Mouse (Mus musculus) lung, embryonic 14.5 days (tissue): ENCODE results near the gene Gm36176. TPM values are rescaled to one million over a fixed set of nuclear protein-coding genes. Genes with fewer than 3 reads are reported as not detected.

Source experiments
- ATAC-seq: fragments of 200-750 bp; cut with Nextera tagmentation; 2 replicates; pipeline ENCODE4 v1.8.0; 2017; ENCODE audit warnings: mild to moderate bottlenecking, moderate TSS enrichment, moderate library complexity; ENCODE audit not compliant: insufficient read depth
- DNase-seq: peaks from one replicate; pipeline ENCODE4 v3.0.0-alpha.2; 2015
- H3K27ac ChIP-seq: fragments of 300-500 bp; sonication (generic); 2 replicates; pipeline ENCODE4 v1.5.1; 2014; ENCODE audit warnings: low read depth, mild to moderate bottlenecking, moderate library complexity
- H3K27me3 ChIP-seq: fragments of 300-500 bp; sonication (generic); 2 replicates; pipeline ENCODE4 v1.6.1; 2014; ENCODE audit warnings: low read length, control low read depth; ENCODE audit not compliant: insufficient read depth
- H3K36me3 ChIP-seq: fragments of 300-500 bp; sonication (generic); 2 replicates; pipeline ENCODE4 v1.6.1; 2014; ENCODE audit warnings: control low read depth; ENCODE audit not compliant: insufficient read depth
- H3K4me1 ChIP-seq: fragments of 300-500 bp; sonication (generic); 2 replicates; pipeline ENCODE4 v1.6.1; 2014; ENCODE audit warnings: antibody characterized with exemption, control low read depth; ENCODE audit not compliant: insufficient read depth
- H3K4me2 ChIP-seq: fragments of 300-500 bp; sonication (generic); 2 replicates; pipeline ENCODE4 v1.6.1; 2014; ENCODE audit warnings: mild to moderate bottlenecking
- H3K4me3 ChIP-seq: fragments of 300-500 bp; sonication (generic); 2 replicates; pipeline ENCODE4 v1.5.1; 2014; ENCODE audit warnings: low read depth, low read length
- H3K9ac ChIP-seq: fragments of 300-500 bp; sonication (generic); 2 replicates; pipeline ENCODE4 v1.6.1; 2014
- H3K9me3 ChIP-seq: fragments of 300-500 bp; sonication (generic); 2 replicates; pipeline ENCODE4 v1.6.1; 2016; ENCODE audit warnings: low read depth, low read length, control low read depth
- CTCF ChIP-seq: IDR thresholded peaks from 2 replicates; pipeline ENCODE4 v1.5.1; 2016; ENCODE audit warnings: antibody characterized with exemption, low read depth
- WGBS: fragments of 180-500 bp; shearing (Covaris S2); extraction: QIAGEN DNeasy Blood & Tissue Kit; methylation state at CpG from one replicate; pipeline ENCODE4 v1.1.7; 2014; 5-methylcytosine and 5-hydroxymethylcytosine counted together
- polyA plus RNA-seq: library from polyadenylated mRNA; unstranded; fragments of >200 nt; fragmentation: Nextera tagmentation; extraction: Ambion mirVana; gene quantifications from 2 replicates; pipeline ENCODE4 v1.2.1, GENCODE M21; 2014

Gene Gm36176
- polyA plus RNA-seq, 1 experiment from 2014 or later, result not detected

- Histone ChIP-seq H3K9ac (no peak overlapping the region), H3K36me3 (no peaks in the 10 kb centered on the region), H3K27me3 (no peaks in the 10 kb centered on the region), H3K4me1 (no peaks in the 10 kb centered on the region), H3K4me2 (no peak overlapping the region), H3K9me3 (no peaks in the 10 kb centered on the region), H3K4me3 (no peak overlapping the region), H3K27ac (no peak overlapping the region)
- DNase-seq, result no peak
- no peak for ATAC-seq
- 67% methylated on average over 3 of the region's 3 CpGs for WGBS
- TF ChIP-seq CTCF, result no peak
These were observed 33.7 kb downstream of the Gm36176 start for GRCm38 (mm10) chr10:77880305-77880704.

- no peak for DNase-seq
- no peak overlapping the region for H3K4me3 ChIP-seq
- TF ChIP-seq CTCF, result peak; percentile 37; the same call in 1 of the 2 replicates
- no peak overlapping the region for H3K4me2 ChIP-seq
- no peaks in the 10 kb centered on the region for H3K4me1 ChIP-seq
- H3K9ac ChIP-seq, result no peak overlapping the region
- H3K27me3 ChIP-seq, result no peaks in the 10 kb centered on the region
- WGBS, result 78% methylated on average over 5 of the region's 5 CpGs
- no peaks in the 10 kb centered on the region for H3K36me3 ChIP-seq
- no peak overlapping the region for H3K27ac ChIP-seq
- H3K9me3 ChIP-seq, result no peaks in the 10 kb centered on the region
- no peak for ATAC-seq
These were observed 36.0 kb downstream of the Gm36176 start for GRCm38 (mm10) chr10:77882553-77882952.

GRCm38 (mm10) chr10:77886007-77886747 lies 39.6 kb downstream of the Gm36176 start:
- Histone ChIP-seq H3K4me2 (no peak overlapping the region), H3K4me1 (no peaks in the 10 kb centered on the region), H3K4me3 (no peak overlapping the region), H3K27ac (no peak overlapping the region), H3K9ac (no peak overlapping the region), H3K36me3 (no peaks in the 10 kb centered on the region), H3K9me3 (no peaks in the 10 kb centered on the region), H3K27me3 (no peaks in the 10 kb centered on the region)
- ATAC-seq (no peak), DNase-seq (peak; percentile 57)
- TF ChIP-seq CTCF, result peak; percentile 31; the same call in 1 of the 2 replicates
- WGBS, result 42% methylated on average over 12 of the region's 12 CpGs

GRCm38 (mm10) chr10:77890987-77891565 lies 44.5 kb downstream of the Gm36176 start:
- Histone ChIP-seq H3K4me1 (no peaks in the 10 kb centered on the region), H3K27me3 (no peaks in the 10 kb centered on the region), H3K27ac (no peak overlapping the region), H3K36me3 (no peaks in the 10 kb centered on the region), H3K4me2 (no peak overlapping the region), H3K9me3 (no peaks in the 10 kb centered on the region), H3K9ac (no peak overlapping the region), H3K4me3 (no peak overlapping the region)
- WGBS, result 76% methylated on average over 8 of the region's 8 CpGs
- ATAC-seq, result no peak
- DNase-seq, result no peak
- no peak for TF ChIP-seq CTCF

GRCm38 (mm10) chr10:77895562-77895961 lies 49.0 kb downstream of the Gm36176 start:
- TF ChIP-seq CTCF, result no peak
- H3K4me1 ChIP-seq, result no peaks in the 10 kb centered on the region
- WGBS, result 59% methylated on average over 5 of the region's 5 CpGs
- no peak overlapping the region for H3K27ac ChIP-seq
- DNase-seq, result no peak
- H3K4me3 ChIP-seq, result no peak overlapping the region
- H3K27me3 ChIP-seq, result no peaks in the 10 kb centered on the region
- H3K9me3 ChIP-seq, result no peaks in the 10 kb centered on the region
- no peak for ATAC-seq
- H3K36me3 ChIP-seq, result no peaks in the 10 kb centered on the region
- no peak overlapping the region for H3K4me2 ChIP-seq
- H3K9ac ChIP-seq, result no peak overlapping the region

Other genes starting within 250 kb of the Gm36176 start
- gene Sumo3, start 240.7 kb upstream of the Gm36176 start, polyA plus RNA-seq, result 329 and 337 TPM in 2 replicates
- gene Gm49325, start 240.6 kb upstream of the Gm36176 start, polyA plus RNA-seq, result 3.0 and 3.5 TPM in 2 replicates
- gene Ube2g2, start 224.5 kb upstream of the Gm36176 start, polyA plus RNA-seq, result 47.9 and 50.9 TPM in 2 replicates
- 0.11 and 0.22 TPM in 2 replicates for gene Tspear, start 160.2 kb upstream of the Gm36176 start, polyA plus RNA-seq
- gene Gm19402, start 156.0 kb upstream of the Gm36176 start, polyA plus RNA-seq, result not detected in 2 replicates
- gene Gm9508, start 149.6 kb upstream of the Gm36176 start, polyA plus RNA-seq, result not detected in 2 replicates
- not detected in 2 replicates for gene Gm10272, start 140.2 kb upstream of the Gm36176 start, polyA plus RNA-seq
- not detected in 2 replicates for gene Gm10024, start 135.3 kb upstream of the Gm36176 start, polyA plus RNA-seq
- gene Gm10142, start 131.0 kb upstream of the Gm36176 start, polyA plus RNA-seq, result not detected in 2 replicates
- not detected in 2 replicates for gene Krtap12-1, start 126.2 kb upstream of the Gm36176 start, polyA plus RNA-seq
- gene Gm10100, start 120.3 kb upstream of the Gm36176 start, polyA plus RNA-seq, result not detected in 2 replicates
- not detected in 2 replicates for gene Gm18596, start 104.2 kb upstream of the Gm36176 start, polyA plus RNA-seq
- gene Gm9736, start 95.4 kb upstream of the Gm36176 start, polyA plus RNA-seq, result not detected in 2 replicates
- gene Gm3233, start 87.1 kb upstream of the Gm36176 start, polyA plus RNA-seq, result not detected in 2 replicates
- not detected in 2 replicates for gene Gm3238, start 75.5 kb upstream of the Gm36176 start, polyA plus RNA-seq
- gene Gm7138, start 69.9 kb upstream of the Gm36176 start, polyA plus RNA-seq, result not detected in 2 replicates
- not detected in 2 replicates for gene Gm3250, start 64.3 kb upstream of the Gm36176 start, polyA plus RNA-seq
- gene Gm7137, start 58.6 kb upstream of the Gm36176 start, polyA plus RNA-seq, result not detected in 2 replicates
- gene Gm9639, start 51.7 kb upstream of the Gm36176 start, polyA plus RNA-seq, result not detected in 2 replicates
- gene Gm19668, start 47.7 kb upstream of the Gm36176 start, polyA plus RNA-seq, result not detected in 2 replicates
- gene Gm9507, start 35.0 kb upstream of the Gm36176 start, polyA plus RNA-seq, result not detected in 2 replicates
- not detected in 2 replicates for gene Gm2696, start 32.1 kb upstream of the Gm36176 start, polyA plus RNA-seq
- not detected in 2 replicates for gene Krtap10-4, start 19.7 kb upstream of the Gm36176 start, polyA plus RNA-seq
- not detected in 2 replicates for gene Krtap10-10, start 10.9 kb upstream of the Gm36176 start, polyA plus RNA-seq
- gene Gm10318, start 6.1 kb downstream of the Gm36176 start, polyA plus RNA-seq, result not detected in 2 replicates
- not detected in 2 replicates for gene Gm3285, start 15.2 kb downstream of the Gm36176 start, polyA plus RNA-seq
- 3.4 and 4.2 TPM in 2 replicates for gene Lrrc3, start 55.7 kb downstream of the Gm36176 start, polyA plus RNA-seq
- gene Trpm2, start 123.8 kb downstream of the Gm36176 start, polyA plus RNA-seq, result 0.09 and 0.63 TPM in 2 replicates
- 24.6 and 28.1 TPM in 2 replicates for gene 1810043G02Rik, start 131.7 kb downstream of the Gm36176 start, polyA plus RNA-seq
- 141 and 160 TPM in 2 replicates for gene Pfkl, start 163.3 kb downstream of the Gm36176 start, polyA plus RNA-seq
- gene Dnmt3l, start 195.1 kb downstream of the Gm36176 start, polyA plus RNA-seq, result 1.4 TPM in 2 replicates
- gene Aire, start 196.8 kb downstream of the Gm36176 start, polyA plus RNA-seq, result 0.95 and 1.5 TPM in 2 replicates
- 7.2 and 8.4 TPM in 2 replicates for gene Icosl, start 222.5 kb downstream of the Gm36176 start, polyA plus RNA-seq